Mouse (Mus musculus) leukemia stem cell, adult 10-12 weeks (primary cell): ENCODE measurements around the gene Vmn1r173. TPM values are rescaled to one million over a fixed set of nuclear protein-coding genes. Genes with fewer than 3 reads are reported as not detected.

Experiments
- polyA plus RNA-seq: library from polyadenylated mRNA; stranded (reverse); fragments of >175 nt; gene quantifications from 2 replicates; pipeline ENCODE4 v1.2.3, GENCODE M21; 2012; ENCODE audit warnings: low replicate concordance

Vmn1r173 gene
- not detected in 2 replicates for polyA plus RNA-seq

DNA sequence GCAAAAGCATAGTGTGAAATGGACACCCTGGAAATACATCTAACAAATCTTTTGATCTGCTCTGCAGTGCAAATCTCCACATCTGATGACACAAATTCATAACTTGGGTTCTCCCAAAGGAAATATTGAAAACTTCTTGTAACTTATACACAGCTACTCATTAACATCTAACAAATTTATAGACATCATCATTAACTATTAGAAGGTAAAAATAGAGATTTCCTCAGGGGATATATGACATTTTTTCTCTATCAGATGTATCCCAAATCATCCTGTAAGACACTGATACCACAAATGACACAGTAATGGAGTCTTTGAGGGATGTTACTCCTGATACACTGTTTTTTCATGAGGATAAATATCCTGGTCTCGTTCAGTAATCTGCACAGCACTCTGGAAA is at the start of gene Vmn1r173:
Vmn1r173 (plus strand) TSS at position 301 of the 400 bp plus-strand sequence.

DNA sequence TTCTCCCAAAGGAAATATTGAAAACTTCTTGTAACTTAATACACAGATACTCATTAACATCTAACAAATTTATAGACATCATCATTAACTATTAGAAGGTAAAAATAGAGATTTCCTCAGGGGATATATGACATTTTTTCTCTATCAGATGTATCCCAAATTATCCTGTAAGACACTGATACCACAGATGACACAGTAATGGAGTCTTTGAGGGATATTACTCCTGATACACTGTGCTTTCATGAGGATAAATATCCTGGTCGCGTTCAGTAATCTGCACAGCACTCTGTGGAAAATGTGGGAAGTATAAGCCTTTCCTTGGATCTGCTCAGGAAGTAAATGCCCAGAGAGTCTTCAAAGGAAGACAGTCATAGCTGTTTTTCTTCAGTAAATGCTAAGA is 42.5 kb upstream of the Vmn1r173 start, which contains the start of gene Vmn1r172:
Vmn1r172 (plus strand) TSS at position 301 of the 400 bp plus-strand sequence.

DNA sequence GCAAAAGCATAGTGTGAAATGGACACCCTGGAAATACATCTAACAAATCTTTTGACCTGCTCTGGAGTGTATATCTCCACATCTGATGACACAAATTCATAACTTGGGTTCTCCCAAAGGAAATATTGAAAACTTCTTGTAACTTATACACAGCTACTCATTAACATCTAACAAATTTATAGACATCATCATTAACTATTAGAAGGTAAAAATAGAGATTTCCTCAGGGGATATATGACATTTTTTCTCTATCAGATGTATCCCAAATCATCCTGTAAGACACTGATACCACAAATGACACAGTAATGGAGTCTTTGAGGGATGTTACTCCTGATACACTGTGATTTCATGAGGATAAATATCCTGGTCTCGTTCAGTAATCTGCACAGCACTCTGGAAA is 51.5 kb downstream of the Vmn1r173 start, which contains the start of gene Vmn1r174:
Vmn1r174 (plus strand) TSS at position 301 of the 400 bp plus-strand sequence.

Other genes starting within 250 kb of the Vmn1r173 start
- not detected in 2 replicates for gene Vmn1r167, start 193.5 kb upstream of the Vmn1r173 start, polyA plus RNA-seq
- not detected in 2 replicates for gene Vmn1r168, start 161.0 kb upstream of the Vmn1r173 start, polyA plus RNA-seq
- gene Vmn1r169, start 125.2 kb upstream of the Vmn1r173 start, polyA plus RNA-seq, result not detected in 2 replicates
- gene Vmn1r170, start 94.5 kb upstream of the Vmn1r173 start, polyA plus RNA-seq, result not detected in 2 replicates
- gene Vmn1r171, start 70.0 kb upstream of the Vmn1r173 start, polyA plus RNA-seq, result not detected in 2 replicates
- gene Vmn1r172, start 42.4 kb upstream of the Vmn1r173 start, polyA plus RNA-seq, result not detected in 2 replicates
- gene Vmn1r174, start 51.6 kb downstream of the Vmn1r173 start, polyA plus RNA-seq, result not detected in 2 replicates
- gene Vmn1r175, start 109.9 kb downstream of the Vmn1r173 start, polyA plus RNA-seq, result not detected in 2 replicates
- gene Vmn1r176, start 136.7 kb downstream of the Vmn1r173 start, polyA plus RNA-seq, result not detected in 2 replicates
- not detected in 2 replicates for gene Vmn1r177, start 165.7 kb downstream of the Vmn1r173 start, polyA plus RNA-seq
- not detected in 2 replicates for gene Vmn1r178, start 191.3 kb downstream of the Vmn1r173 start, polyA plus RNA-seq
- not detected in 2 replicates for gene Vmn1r179, start 226.3 kb downstream of the Vmn1r173 start, polyA plus RNA-seq
- not detected in 2 replicates for gene Vmn1r180, start 249.9 kb downstream of the Vmn1r173 start, polyA plus RNA-seq